Mouse (Mus musculus): ENCODE data around the gene Pgpep1l.
"Not testable (repeated sequence)": the region's sequence is repeated elsewhere in the genome, so short reads cannot be mapped to it uniquely, and the experiment has no call there.

Pgpep1l gene

DNA sequence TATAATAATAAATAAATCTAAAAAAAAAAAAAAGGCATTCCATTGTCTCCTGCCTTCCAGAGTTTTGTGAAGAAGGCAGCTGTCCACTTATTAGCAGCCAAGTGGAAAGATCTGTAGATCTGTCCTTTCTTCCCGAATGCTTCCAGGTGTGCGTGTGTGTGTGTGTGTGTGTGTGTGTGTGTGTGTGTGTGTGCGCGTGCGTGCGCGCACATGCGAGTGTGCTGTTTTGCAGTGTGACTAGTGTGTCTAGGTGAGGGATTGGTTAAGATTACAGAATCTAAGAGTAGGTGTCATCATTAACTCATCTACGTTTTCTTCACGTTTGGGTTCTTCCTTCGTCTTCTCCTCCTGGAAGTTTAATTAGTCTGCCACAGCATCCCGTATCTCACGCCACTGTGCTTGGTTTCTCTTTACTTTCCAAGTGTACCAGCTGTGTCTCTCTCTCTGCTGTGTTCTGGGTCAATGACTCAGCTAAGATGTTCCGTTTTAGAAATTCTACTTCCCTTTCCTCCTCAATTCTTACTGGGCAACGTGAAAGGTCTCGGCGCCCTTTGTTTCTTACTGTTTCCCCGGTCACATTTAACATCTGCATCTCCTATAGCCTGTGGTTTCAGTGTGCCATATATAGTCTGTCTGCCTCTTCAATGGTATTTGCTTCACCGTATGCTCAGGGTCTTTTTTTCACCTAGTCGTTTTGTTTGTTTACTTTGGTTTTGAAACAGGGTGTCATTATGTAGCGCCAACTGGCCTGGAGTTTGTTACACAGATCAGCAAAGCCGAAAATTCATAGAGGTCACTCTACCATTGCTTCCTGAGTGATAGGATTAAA lies 18.5 kb upstream of the Pgpep1l start:
- peak; percentile 20 for DNase-seq

DNA sequence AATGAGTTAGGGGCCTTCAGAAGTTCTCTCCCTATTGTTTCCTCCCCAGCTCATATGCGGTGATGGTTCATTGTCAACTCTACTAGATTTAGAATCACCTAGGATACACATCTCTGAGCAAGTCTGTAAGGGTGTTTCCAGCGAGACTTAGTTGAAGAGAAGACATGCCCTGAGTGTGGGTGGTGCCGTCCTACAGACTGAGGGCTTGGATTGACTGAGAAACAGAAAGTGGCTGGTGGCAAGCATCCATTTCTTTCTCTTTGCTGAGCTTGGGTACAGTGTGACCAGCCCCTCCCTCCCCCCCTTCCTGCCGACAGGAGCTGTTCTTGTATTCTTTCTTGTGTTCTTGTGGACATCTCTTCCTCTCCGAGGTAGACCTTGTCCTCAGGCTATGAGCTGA lies 17.3 kb upstream of the Pgpep1l start:
- no peak for DNase-seq

DNA sequence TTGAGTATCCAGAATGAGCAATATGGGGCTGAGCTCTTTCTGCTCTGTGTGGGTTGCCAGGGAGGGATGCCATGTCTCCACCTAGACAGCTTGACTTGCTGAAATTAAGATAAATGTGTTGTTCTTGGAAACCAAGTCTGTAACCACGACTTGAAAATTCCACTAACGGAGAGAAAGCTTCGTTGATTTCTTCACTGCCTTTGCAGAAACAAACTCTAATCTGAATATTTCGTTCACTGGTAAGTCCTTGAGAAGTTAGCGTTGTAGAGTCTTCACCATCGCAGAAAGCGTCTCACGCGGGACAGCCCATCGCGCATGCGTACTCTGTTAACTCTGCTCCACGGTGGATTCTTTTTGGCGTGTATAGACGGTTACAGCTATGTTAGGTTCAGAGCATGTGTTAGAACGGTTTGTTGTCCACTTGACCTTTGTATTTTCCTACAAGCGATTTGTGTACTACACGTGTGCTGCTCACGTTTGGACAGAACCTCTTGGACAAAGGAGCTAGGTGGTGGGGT lies 16.4 kb upstream of the Pgpep1l start:
- no peak for DNase-seq

DNA sequence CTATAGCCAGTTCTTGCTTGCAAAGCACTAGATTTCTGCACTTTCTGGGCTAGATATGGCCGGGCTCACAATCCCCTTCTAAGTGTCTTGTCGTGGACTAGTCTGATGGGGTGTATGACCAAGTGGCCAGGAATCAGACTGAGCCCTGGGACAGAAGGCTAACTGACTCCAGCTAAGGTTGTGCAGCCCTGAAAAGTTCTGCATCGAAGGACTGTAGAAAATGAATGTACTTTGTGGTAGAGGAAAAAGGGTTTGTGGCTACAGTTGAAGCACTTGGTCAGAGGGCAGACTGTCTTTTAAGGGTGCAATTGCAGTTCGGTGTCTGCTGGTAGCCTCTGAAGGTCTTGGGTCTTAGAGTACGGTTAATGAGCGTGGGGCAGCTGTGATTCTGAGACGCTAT lies 15.4 kb upstream of the Pgpep1l start:
- no peak for DNase-seq

DNA sequence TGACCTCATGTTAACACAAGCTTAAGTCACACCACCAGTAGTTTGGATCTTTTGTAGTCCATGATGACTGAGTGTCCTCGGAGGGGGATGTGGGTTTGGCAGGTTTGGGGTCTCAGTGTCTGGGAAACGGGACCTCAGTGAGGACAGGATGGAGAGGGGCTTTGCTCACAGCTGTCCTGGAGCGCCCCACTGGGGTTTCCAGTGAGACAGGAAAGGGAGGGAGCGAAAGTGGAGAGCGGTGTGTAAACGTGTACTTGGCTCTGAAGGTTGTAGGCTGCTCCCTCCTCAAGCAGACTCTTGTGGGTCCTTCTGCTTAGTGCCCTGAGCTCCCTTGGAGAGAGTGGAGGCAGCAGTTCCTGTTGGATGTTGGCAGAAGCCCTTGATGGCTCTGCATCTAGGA lies 14.9 kb upstream of the Pgpep1l start:
- DNase-seq, result no peak

DNA sequence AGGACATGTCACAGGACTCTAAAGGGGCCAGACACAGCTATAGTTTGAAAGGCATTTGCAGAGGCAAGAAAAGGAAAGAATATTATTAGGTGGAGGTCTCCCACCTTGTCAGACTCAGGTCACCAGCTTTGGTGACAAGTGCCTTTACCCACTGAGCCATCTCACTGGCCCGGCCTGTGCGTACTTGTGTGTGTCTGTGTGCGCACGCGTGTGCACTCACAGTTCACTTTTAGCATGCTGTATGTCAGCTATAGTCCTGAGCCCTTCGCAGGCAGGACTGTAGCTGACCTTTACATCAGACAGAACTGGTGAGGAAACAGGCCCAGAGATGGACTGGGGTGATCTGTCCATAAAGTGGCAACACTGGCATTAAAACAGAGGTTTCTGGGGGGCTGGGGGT lies 14.4 kb upstream of the Pgpep1l start:
- DNase-seq, result no peak

DNA sequence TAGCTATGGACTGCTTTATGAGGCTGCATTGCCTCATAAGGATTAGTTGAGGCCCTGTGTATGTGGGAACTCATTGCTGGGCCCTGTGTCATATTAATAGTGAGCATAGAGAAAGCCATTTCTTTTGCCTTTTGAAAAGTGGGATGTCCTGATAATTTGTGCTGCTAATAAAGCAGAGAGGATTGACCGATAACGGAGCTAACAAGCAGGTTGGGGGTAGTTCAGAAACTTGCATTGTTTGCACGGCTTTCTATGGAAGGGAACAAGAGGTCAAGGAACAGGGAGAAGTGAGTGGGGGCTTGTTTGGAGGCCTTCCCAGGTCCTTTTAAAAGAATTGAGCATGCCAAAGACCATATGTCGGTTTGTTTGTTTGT lies 13.9 kb upstream of the Pgpep1l start:
- no peak for DNase-seq

DNA sequence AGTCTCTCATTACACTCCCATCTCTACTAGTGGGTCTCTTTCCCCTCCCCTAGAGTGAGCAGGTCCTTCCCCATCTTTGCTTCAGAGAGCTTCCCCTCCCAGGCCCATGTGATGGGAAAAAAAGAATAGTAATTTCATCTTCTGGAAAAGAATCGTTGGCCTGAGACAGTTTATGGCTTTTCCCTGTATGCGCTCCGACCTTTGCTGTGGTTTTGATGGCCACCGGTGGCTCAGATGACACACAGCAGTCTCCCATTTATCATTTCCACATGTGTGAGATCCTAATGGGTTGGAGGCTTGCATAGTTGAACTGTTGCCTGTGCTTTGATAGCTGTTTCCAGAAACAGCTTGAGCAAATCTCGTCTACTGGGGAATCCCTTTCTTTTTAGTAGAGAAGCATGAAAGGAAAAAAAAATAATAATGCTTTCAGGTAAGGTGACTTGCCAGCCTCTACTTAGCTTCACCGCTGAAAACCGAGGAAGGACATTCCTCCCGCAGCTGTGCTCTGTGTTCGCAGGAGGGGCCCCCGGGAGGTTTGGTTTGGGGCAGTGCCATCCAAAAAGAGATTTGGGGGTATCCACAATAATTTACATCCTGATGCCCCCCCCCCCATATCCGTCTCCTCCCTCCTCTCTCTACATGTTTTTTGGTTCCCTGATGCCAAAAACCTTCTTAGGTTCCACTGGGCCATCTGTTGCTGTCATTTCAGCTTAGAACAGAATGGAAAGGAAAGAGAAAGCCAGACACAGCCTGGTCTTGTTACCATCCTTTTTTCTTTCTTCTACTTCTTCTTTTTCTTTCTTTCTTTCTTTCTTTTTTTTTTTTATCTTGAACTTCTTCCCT lies 13.2 kb upstream of the Pgpep1l start:
- DNase-seq, result no peak

DNA sequence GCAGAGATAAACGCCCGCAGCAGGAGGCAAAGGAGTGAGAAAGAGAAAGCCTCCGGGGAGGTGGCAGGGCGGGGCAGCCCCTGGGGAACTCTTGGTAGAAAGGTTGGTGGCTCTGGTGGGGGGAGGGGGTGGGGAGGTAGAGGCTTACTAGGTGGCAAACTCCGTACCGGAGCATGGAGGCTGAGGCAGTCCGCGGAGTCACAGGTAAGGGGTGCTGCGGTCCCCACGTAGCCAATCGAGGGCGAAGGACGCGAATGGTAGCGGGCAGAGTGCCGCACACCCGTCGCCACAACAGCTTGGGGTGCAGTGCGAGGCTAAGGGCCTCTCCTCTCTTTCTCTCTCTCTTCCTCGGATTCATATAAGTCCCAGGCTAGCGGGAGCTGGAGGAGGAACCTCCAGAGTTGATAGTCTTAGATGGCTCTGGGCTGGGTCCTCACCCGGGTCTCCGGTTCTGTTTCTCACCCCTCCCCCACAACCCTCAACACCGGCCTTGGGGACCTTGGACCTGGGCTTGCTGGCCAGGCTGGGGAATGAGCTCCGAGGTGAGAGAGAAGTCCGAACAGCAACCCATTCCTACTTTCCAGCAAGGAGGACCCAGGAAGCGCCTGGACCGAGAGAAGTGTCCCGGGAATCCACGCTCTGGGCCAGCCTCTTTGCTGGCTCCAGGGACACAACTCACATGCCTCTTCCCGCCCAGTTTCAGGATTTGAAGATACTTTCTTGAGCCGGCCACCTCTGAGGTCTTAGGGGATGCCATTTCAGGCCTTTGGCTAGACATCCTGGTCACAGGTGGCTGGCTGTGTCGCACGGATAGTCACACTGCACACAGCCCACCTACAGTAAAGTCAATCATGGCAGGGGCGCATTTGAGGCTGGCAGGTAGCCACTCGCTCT lies 12.1 kb upstream of the Pgpep1l start:
- peak; percentile 43 for DNase-seq

DNA sequence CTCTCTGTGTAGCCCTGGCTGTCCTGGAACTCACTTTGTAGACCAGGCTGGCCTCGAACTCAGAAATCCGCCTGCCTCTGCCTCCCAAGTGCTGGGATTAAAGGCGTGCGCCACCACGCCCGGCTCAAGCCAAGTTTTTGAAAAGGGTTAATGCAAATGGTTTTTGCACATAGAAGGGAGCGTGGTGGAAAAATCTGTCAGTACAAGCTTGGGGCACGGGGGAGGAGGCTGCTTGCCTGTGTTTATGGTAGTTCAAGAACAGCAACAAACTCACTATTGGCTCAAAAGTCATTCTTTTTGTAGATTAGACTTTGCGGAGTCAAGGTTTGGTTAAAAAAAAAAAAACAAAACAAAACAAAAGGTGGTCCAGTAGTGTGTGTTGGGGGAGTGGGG lies 11.4 kb upstream of the Pgpep1l start:
- not testable (repeated sequence) for DNase-seq

DNA sequence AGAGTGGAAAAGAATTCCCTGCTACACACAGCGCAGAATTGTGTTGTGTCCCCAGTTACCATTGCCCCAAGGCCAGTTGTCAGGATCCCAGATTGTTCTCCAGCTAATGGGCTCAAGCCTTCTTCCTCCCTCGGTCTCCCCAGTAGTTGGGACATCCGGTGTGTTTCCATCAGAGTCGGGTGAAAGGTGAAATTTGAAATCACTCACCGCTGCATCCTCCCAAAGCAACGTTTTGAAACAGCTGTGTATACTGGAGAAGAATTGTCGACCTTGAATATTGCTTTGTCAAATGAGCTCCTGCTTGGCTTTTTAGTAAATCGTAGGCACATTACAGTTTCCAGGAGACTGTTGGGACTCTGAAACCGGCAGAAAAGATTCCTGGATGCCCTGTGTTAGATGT lies 10.9 kb upstream of the Pgpep1l start:
- DNase-seq, result no peak

DNA sequence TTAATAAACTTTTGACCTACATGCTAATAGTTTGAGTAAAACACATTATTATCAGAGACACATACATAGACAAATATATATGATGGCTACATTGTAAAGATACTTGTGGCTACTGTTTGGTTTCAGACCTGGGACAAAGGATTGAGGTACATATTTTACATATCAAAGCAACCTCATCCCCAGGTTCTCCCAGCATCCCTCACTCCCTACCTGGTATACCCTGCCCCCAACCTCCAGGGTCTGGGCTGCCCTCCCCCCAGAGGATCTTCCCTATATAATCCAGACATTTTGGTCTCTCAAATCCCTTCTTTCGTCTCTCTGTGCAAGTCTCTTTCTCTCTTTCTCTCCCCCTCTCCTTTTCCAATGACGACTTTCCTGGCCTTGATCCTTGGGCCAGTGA lies 10.2 kb upstream of the Pgpep1l start:
- no peak for DNase-seq

DNA sequence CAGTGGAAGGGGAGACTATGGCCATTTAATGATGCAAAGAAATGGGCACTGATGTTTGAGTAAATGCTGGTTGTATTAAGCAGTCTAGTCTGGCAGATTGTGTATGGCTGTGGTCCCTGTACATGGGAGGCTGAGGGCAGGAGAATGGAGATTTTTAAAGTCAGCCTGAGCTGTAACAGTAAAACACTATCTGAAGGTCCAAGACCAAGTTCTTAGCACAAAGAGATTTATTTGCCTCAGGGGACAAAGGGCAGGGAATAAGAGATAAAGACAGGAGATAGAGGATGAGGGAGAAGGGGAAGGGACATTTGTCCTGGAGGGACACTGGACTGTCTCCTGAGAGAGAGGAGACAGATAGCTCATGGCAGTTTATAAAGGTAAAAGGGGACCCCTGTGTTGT lies 9.5 kb upstream of the Pgpep1l start, which contains the start of gene Fam169b:
Gene Fam169b (plus strand): TSS at position 325 of the 400 bp plus-strand sequence.
- DNase-seq, result no peak

DNA sequence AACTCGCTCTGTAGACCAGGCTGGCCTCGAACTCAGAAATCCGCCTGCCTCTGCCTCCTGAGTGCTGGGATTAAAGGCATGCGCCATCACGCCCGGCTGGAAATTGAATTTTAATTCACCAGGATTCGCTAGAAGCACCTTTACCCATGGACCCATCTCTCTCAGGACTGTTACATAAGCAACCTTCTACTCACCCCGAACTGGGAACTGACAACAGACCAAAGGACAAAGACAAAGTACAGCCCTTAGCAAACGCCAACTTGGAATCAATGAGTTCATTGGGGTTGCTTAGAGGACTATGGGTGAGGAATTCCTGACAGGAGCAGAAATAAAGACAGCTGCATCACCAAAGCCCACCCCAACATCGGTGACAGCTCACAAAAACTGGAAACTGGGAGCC lies 8.6 kb upstream of the Pgpep1l start:
- DNase-seq, result no peak

DNA sequence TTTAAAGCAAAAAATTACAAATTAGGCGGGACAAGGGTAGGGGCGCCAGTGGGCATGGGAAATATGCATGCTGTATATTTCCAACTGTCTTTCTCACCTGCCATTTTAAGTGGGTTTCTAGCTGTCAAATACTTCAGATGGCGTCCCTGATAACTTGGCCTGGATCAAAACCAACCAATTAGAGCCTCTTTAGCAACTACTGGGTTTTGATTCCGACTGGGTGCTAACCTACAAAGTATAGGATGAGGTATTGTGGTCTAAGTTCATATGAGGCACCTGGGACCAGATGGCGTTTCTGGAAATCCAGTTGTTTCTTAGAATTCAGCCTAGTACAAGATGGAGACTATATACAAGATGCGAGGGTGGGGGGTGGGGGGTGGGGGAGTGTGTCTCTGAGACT lies 7.8 kb upstream of the Pgpep1l start:
- DNase-seq, result no peak

DNA sequence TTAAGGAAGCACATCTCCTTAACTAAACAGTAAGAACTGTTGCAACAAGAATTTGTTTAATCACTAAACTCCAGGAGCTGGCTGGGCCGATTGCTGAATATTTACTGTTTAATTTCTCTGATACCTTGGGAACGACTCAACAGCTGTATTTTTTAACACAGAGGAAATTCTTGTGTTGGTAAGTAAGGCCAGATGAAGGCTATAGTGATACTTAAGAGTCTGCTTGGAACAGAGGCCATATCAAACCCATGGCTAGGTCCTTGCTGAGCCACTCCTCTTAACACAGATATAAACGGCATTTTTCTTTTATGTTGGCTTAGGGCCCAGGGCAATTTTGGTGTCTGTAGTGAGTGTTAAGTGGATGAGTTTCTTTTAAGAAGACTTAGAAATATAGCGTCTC lies 6.5 kb upstream of the Pgpep1l start:
- DNase-seq, result peak; percentile 44

DNA sequence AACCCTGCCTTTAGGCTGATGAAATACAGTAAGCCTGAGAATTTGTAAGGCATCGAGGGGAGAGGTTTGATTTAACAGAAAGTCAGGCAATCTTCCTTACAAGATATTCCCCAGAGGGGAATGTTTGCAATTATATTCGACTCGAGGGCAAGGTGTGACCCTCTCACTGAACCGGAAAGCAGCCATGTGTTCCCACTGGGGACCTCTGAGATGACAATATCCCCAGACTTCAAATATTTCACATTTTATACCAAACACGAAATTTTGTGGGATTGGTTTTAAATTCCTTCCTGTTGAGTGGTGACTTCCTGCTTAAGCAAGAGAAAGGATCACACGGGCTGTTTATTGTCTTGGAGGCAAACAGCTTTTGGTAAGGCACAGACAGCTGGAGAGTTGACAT lies 2.7 kb upstream of the Pgpep1l start:
- DNase-seq, result no peak

DNA sequence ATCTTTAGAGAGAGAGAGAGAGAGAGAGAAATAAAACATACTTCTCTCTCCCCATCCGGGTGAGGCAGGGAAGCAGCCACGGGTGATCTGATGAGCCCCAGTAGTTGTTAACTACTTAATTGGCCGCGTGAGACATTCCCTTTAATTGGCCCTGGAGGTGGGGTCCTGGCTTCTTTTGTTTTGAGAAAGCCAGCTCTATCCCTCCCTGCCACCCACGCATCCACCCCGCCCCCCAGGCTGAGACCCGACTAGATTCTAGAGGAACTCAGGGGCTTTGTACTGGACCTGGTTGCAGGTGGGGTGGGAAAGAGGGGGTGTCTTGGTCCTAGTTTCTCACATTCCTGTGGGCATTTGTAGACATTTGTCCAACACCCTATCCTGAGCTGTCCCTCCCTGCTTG lies 1.4 kb upstream of the Pgpep1l start:
- no peak for DNase-seq

DNA sequence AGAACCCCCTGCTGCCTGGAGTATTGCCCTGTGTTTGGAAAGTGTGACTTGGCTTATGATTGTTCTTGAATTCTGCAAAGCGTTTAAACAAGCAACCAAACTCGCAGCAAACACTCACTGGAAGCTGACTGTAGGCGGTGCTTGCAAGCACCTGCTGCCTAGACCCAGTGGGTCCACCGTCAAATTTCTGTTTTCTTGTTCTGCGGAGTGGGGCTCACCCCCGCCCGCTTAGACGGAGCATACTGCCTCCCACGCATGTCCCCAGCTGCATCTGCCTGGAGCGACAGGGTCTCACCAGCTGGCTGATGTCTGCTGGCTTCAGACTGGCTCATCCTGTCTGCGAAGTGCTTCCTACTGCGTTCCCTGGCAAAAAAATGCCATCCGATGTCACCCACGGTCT lies 498 bp upstream of the Pgpep1l start:
- peak; percentile 44 for DNase-seq

DNA sequence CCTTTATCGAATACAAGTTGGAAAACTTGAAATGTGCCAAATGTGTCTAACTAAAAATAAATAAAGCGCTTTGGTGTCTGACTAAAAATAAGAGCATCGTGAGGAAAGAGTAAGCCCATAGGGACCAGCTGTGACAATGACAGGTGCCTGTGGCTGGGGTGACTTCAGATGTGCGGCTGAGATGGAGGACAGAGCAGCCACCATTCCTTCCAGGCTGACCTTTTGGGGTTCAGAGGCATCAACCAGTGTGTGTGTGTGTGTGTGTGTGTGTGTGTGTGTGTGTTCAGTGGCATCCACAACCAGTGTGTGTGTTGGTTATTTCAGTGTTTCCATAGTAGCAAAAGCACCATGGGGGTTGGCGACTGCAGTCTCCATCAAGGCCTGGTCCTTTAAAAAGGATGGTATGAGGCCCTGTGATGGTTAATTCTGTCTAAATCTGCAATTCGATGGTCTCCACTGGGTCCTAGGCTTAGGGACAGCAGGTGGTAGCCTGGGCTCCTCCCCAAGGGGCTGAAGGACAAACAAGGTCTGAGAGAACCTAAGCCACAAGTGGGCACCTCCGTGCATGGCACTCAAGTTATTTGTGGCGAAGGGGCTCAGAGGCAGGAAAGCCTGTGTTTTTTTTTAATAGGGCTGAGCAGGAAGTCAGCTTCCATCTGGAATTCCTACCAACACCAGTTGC lies 546 bp downstream of the Pgpep1l start:
- DNase-seq, result no peak

DNA sequence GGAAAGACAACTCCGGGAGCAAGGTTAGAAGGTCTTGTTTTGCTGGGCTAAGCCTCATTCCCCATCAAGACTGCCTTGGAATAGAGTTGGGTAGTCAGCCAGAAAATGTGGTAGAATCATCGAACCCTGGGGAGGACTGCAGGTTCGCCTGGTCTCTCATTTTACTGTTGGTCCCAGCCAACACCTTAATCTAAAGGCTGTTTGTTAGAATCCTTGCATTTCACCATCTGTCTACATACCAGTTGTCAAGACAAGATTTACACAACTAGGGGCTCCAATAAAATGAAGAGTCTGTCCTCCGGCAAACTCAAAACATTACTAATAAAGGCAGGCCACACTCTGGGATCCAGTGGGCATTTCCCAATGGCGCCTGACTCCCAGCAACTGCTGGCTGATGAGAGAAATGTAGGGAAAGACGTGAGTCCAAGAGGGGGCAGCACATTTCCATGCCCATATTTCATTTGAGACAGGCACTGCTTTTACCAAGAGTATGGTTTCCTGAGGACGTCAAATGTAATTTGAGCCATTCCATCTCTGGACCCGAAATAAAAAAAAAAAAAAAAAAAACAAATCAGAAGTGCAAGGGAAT lies 1.3 kb downstream of the Pgpep1l start:
- no peak for DNase-seq

DNA sequence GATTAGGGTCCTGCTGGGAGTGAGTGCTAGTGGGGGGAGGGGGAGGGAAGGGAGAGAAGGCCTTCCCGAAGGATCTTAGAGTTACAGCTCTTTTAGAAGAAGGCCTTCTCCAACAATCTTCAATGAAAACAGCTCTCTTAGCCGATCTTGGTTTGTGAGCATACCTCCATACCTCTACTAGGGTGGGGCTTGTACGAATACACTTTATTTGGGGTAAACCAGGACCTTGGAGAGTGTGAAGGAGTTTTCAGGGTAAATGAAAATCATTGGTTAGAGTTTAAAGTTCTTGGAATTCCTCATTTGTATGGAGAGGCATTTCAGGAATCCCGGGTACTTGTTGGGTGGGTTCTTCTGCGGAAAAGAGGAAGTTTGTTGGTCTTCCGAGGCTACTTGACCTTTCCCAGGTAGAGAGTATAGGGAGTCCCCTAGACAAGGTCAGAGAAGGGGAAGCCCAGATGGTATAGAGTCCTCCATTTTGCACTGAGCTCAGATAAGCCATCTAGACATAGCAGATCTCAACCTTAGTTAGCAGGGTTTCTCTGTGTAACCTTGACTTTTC lies 4.4 kb downstream of the Pgpep1l start:
- no peak for DNase-seq
